Mouse (Mus musculus) liver, adult (tissue): Measurements from ENCODE around the gene Trmt10a.

Experiments used
- GATA4 ChIP-seq: IDR thresholded peaks from 2 replicates; pipeline ENCODE4 v1.6.1; 2014; ENCODE audit warnings: mild to moderate bottlenecking, low read length; ENCODE audit not compliant: insufficient replicate concordance

Trmt10a gene

DNA sequence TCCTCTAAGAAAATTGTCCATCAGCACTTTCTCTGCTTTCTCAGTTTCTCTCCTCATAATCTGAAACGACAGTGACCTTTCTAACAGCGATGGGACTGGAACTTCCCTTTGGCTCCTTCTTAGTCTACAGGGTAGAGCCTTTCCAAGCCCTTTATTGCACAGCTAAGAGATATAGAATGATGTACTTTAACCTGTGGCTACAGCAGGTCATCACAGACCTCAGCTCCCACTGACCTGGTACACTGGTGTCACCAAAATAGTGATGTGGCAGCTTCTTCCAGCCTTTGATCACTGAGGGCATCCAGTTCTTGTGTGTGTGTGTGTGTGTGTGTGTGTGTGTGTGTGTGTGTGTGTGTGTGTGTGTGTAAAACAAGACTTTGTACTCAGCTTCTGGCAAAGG is 21.8 kb upstream of the Trmt10a start:
- no peak for TF ChIP-seq GATA4

DNA sequence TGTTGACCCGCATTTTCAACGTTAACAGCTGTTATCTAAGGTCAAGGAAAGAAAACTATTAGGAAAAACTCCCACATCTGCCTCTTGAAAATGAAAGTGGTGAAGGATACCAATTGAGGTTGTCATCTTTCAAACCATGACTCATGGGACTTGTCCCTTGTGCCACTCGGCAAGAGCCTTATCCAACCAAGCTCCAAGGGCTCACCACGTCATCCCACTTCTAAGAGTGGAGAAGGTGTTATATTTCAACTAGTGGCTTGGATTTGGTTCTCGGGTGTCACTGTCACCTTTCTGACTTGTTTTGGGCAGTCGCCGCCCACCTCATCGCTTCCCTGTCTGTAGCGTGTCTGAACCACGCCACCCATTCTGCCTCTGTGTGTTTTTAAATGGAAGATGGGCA is 19.4 kb upstream of the Trmt10a start:
- no peak for TF ChIP-seq GATA4

DNA sequence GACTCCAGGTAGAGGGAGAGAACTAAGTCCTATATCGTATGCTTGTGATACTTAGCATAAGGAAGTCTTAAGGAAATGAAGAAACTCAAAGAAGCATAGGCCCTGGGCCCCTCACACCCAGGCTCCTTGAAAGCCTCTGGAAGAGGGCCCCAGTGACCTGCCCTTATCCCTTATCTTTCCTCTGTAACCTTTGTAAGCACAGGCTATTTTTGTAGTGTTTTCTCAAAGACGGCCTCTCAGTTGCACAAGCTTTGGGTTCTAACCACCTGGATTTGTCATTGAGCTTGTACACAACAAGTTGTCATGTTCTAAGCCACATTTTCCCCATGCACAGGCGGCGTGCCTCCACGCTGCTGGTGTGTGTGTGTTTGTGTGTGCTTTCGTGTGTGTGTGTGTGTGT is 14.1 kb upstream of the Trmt10a start:
- TF ChIP-seq GATA4: peak; percentile 82; the same call in 1 of the 2 replicates

- no peak for TF ChIP-seq GATA4
Observed at GRCm38 (mm10) chr3:138130692-138131091, 12.6 kb upstream of the Trmt10a start.

DNA sequence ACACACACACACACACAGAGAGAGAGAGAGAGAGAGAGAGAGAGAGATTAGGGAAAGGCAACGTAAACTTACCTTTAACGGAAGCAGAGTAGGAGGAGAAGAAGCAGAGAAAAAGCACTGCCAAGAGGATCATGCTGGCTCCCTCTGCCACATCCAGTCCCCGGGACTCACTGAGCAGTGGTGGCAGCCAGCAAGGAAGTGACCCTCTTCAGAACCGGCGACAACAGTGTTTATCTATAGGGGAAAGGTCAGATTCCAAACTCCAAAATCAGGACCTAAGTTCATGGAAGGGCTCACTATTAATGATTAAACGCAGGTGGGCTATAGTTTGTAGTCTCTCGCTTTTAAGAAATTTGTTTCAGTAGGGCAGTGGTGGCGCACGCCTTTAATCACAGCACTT is 12.1 kb upstream of the Trmt10a start:
- 0 out of 2 replicates have a peak, but pooled peaks have one; percentile 53 for TF ChIP-seq GATA4

DNA sequence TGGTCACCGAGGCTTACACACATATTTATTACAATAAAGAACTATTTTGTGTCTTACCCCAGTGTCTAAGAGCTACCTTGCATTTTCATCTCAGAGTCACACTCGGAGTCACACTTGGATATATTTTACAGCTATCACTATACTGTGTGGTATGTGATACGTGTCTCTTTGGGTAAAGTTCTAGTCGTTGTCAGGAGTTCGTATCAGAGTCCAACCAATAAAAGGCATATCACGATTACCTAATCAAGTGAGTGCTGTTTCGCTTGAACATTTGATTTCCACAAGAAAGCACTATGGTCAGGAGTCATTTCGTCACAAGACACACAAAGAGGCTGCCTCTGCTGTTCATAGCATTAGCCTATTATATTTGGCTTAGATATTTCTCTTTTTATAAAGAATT is 9.8 kb upstream of the Trmt10a start:
- no peak for TF ChIP-seq GATA4

GRCm38 (mm10) chr3:138133916-138134315 is 9.3 kb upstream of the Trmt10a start:
- no peak for TF ChIP-seq GATA4

GRCm38 (mm10) chr3:138134528-138134927 is 8.7 kb upstream of the Trmt10a start:
- TF ChIP-seq GATA4: no peak

GRCm38 (mm10) chr3:138139663-138140062 is 3.6 kb upstream of the Trmt10a start:
- TF ChIP-seq GATA4: no peak

- no peak for TF ChIP-seq GATA4
Observed at GRCm38 (mm10) chr3:138142052-138142732, 1.1 kb upstream of the Trmt10a start.

DNA sequence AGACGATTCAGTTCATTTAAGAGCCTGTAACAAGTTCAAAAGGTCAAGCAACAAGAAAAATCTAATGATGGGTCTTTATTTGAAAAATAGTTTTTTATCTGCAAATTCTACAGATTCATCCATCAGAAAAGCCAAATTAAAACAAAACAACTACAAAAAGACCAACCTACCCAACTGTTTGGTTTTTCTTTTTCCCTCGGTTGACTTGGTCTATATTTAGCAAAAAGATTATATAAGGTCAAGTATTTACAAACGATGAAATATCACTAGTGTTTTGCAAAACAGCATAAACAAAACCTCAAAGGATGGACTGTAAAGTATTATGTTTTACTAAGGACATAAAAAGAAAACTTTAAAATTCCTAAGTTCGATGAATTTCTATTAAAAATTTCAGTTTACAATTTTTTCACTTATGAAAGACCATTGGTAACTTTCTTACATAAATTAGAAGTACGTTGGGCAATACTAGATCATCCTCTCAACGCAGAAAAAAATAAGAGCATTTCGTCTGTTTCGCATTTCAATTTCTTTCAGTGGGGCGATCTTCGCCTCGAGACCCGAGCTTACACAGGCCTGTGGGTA is 424 bp upstream of the Trmt10a start:
- TF ChIP-seq GATA4: no peak

GRCm38 (mm10) chr3:138144060-138144641 is 903 bp downstream of the Trmt10a start:
- no peak for TF ChIP-seq GATA4

- TF ChIP-seq GATA4: no peak
Observed at GRCm38 (mm10) chr3:138144642-138145171, 1.5 kb downstream of the Trmt10a start, which contains the start of gene Mttp. Gene Mttp, minus strand, starts transcription at chr3:138144968.

- TF ChIP-seq GATA4: no peak
Observed at GRCm38 (mm10) chr3:138148811-138149210, 5.6 kb downstream of the Trmt10a start.

GRCm38 (mm10) chr3:138155062-138155461 is 11.8 kb downstream of the Trmt10a start:
- TF ChIP-seq GATA4: no peak

DNA sequence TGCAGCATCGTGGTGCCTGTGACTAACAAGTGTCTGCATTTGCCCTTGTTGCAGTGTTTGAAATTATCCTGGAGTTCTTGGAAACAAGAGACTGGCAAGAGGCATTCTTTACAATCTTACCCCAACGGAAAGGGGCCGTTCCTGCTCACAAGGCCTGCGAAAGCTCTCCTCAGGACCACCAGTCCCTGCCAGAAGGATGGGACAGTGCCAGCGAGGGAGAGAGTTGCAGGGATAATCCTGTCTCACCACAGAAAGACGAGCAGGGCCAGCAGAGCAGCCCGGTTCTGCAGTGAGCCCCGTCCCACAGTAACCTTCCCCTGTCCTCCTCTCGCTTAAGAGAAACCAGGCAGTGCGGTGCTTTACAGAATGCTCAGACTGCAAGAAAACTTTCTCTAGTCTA is 13.4 kb downstream of the Trmt10a start:
- TF ChIP-seq GATA4: no peak
